ENCODE assay signal across 26 mouse cellular contexts in the genomic region with DNA sequence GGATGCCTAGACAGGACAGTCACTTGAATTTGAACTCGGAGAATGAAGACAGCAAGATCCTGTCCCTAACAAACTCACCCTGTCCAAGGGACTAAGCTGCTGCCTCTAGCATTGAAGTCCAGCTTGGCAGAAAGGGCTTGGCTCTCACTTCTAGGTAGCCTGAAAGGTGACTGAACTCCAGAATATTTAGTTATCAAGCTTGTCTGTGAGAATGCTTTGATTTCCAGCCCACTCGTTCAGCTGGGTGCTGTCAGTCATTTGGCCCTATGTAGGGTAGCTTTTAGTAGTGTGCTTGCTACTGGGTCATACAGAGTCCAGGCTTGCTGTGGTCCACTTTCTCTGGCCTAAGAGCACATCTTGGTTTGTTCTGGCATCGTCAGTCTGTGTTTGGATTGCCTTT. TPM values are rescaled to one million over a fixed set of nuclear protein-coding genes. Genes with fewer than 3 reads are reported as not detected.
DNase-seq lines count a peak whose midpoint lies in the region; ATAC-seq and TF ChIP-seq lines count a peak whose summit lies in the region.
"Had no signal": no experiment of that assay in that cellular context is flagged by ENCODE, and none has a peak within 500 bp of the region (broad histone marks: within the 10 kb centered on the region; RNA-seq: fewer than 3 reads in every experiment).

No protein-coding gene starts in this region.

- TF ChIP-seq POLR2A in liver, adult 2 months (IDR thresholded peaks at IDR 0.05; ENCODE audit: extremely low read depth, insufficient read depth, low read length), result no peak
- TF ChIP-seq POLR2A in bone marrow macrophage, adult 2 months (IDR thresholded peaks at IDR 0.05; ENCODE audit: borderline replicate concordance, low read depth, low read length), result no peak

- WGBS in heart, embryonic 11.5 days (ENCODE audit: insufficient replicate concordance), result 68% methylated on average over 3 of the region's 3 CpGs
- 19% methylated on average over 3 of the region's 3 CpGs for WGBS in liver, adult 2 months
- WGBS in liver, embryonic 14.5 days (ENCODE audit: insufficient replicate concordance), result 43% methylated on average over 3 of the region's 3 CpGs

- no peak for TF ChIP-seq CTCF in liver, adult 2 months (IDR thresholded peaks at IDR 0.05; ENCODE audit: low read depth, low read length)
- TF ChIP-seq CTCF in bone marrow macrophage, adult 2 months (IDR thresholded peaks at IDR 0.05; ENCODE audit: low read depth, low read length), result no peak
- no peak for TF ChIP-seq CTCF in liver, embryonic 14.5 days (IDR thresholded peaks at IDR 0.05; ENCODE audit: low read depth)

- peaks cover 14% of the 10 kb centered on the region for H3K4me1 ChIP-seq in heart, embryonic 11.5 days (ENCODE audit: control insufficient read depth, insufficient read depth, low read length)
- H3K4me1 ChIP-seq in liver, adult 2 months (ENCODE audit: control insufficient read depth, insufficient read depth, low read length), result peaks cover 14% of the 10 kb centered on the region
- H3K4me1 ChIP-seq in bone marrow macrophage, adult 2 months (ENCODE audit: control insufficient read depth, insufficient read depth, low read length), result peaks cover 22% of the 10 kb centered on the region
- H3K4me1 ChIP-seq in liver, embryonic 14.5 days (replicated peaks; ENCODE audit: control insufficient read depth in 2 of 2, insufficient read depth in 2 of 2, low read length in 1 of 2), result peaks cover 39 to 48% of the 10 kb centered on the region in 2 experiments

- H3K9ac ChIP-seq in heart, embryonic 11.5 days (ENCODE audit: low read depth, low read length), result no peak overlapping the region
- no peak overlapping the region for H3K9ac ChIP-seq in liver, adult 2 months (ENCODE audit: low read depth, low read length)
- H3K9ac ChIP-seq in liver, embryonic 14.5 days (replicated peaks), result peak overlapping the region; percentile 66
- H3K9ac ChIP-seq: forebrain, embryonic 13.5 days; heart, embryonic 15.5 days; hindbrain, embryonic 15.5 days; kidney, embryonic 15.5 days; lung, embryonic 15.5 days had no signal

- peaks cover 7% of the 10 kb centered on the region; the same call in 1 of the 2 replicates for H3K79me2 ChIP-seq in liver, adult 2 months (ENCODE audit: control insufficient read depth, insufficient read depth, low read length)

- H3K9me3 ChIP-seq in heart, embryonic 11.5 days (replicated peaks; ENCODE audit: control insufficient read depth, low read length), result no peaks in the 10 kb centered on the region
- H3K9me3 ChIP-seq in liver, embryonic 14.5 days (ENCODE audit: control insufficient read depth, low read length), result no peaks in the 10 kb centered on the region
- H3K9me3 ChIP-seq: embryonic facial prominence, embryonic 10.5 days; forebrain, embryonic 13.5 days; heart, embryonic 15.5 days; hindbrain, embryonic 15.5 days; kidney, embryonic 15.5 days; lung, embryonic 15.5 days had no signal

- TF ChIP-seq EP300 in liver, embryonic 14.5 days (IDR thresholded peaks at IDR 0.05; ENCODE audit: low read depth), result no peak

- no peaks in the 10 kb centered on the region for H3K27me3 ChIP-seq in heart, embryonic 11.5 days (ENCODE audit: control insufficient read depth, insufficient read depth, low read length)
- H3K27me3 ChIP-seq in liver, adult 2 months (ENCODE audit: control insufficient read depth, insufficient read depth, low read length), result no peaks in the 10 kb centered on the region
- no peaks in the 10 kb centered on the region for H3K27me3 ChIP-seq in liver, embryonic 14.5 days (ENCODE audit: control insufficient read depth, insufficient read depth, low read length)
- H3K27me3 ChIP-seq: CH12.LX; forebrain, embryonic 13.5 days; heart, embryonic 15.5 days; hindbrain, embryonic 15.5 days; kidney, embryonic 15.5 days; lung, embryonic 15.5 days had no signal

- H3K4me3 ChIP-seq in heart, embryonic 11.5 days (ENCODE audit: low read depth, low read length), result no peak overlapping the region
- no peak overlapping the region for H3K4me3 ChIP-seq in liver, adult 2 months (ENCODE audit: insufficient read depth, low read depth, low read length)
- H3K4me3 ChIP-seq in bone marrow macrophage, adult 2 months (ENCODE audit: insufficient read depth, low read length), result no peak overlapping the region
- peak overlapping the region; percentile 14 to 78 for H3K4me3 ChIP-seq in liver, embryonic 14.5 days (ENCODE audit: insufficient read depth in 1 of 2, low read depth in 2 of 2, low read length in 2 of 2)
- H3K4me3 ChIP-seq: embryonic facial prominence, embryonic 10.5 days; forebrain, embryonic 13.5 days; heart, embryonic 15.5 days; hindbrain, embryonic 15.5 days; kidney, embryonic 15.5 days; lung, embryonic 15.5 days had no signal

- H3K27ac ChIP-seq in heart, embryonic 11.5 days (ENCODE audit: low read depth, low read length), result no peak overlapping the region; the same call in 1 of the 2 replicates
- no peak overlapping the region for H3K27ac ChIP-seq in liver, adult 2 months (replicated peaks; ENCODE audit: insufficient read depth, low read depth, low read length)
- H3K27ac ChIP-seq in bone marrow macrophage, adult 2 months (ENCODE audit: insufficient read depth, low read depth, low read length), result 0 out of 2 replicates have a peak overlapping the region, but pooled peaks have one; percentile 4
- peak overlapping the region; percentile 97 for H3K27ac ChIP-seq in liver, embryonic 14.5 days
- H3K27ac ChIP-seq: embryonic facial prominence, embryonic 10.5 days; forebrain, embryonic 13.5 days; heart, embryonic 15.5 days; hindbrain, embryonic 15.5 days; kidney, embryonic 15.5 days; lung, embryonic 15.5 days had no signal

- H3K4me2 ChIP-seq in heart, embryonic 11.5 days, result peak overlapping the region; percentile 63; the same call in 1 of the 2 replicates
- peak overlapping the region; percentile 94 for H3K4me2 ChIP-seq in liver, embryonic 14.5 days (ENCODE audit: low read depth)
- H3K4me2 ChIP-seq: forebrain, embryonic 13.5 days; heart, embryonic 15.5 days; hindbrain, embryonic 15.5 days; kidney, embryonic 15.5 days; lung, embryonic 15.5 days had no signal

- peaks cover 24% of the 10 kb centered on the region for H3K36me3 ChIP-seq in heart, embryonic 11.5 days (ENCODE audit: control insufficient read depth, insufficient read depth, low read length)
- peaks cover 24% of the 10 kb centered on the region for H3K36me3 ChIP-seq in liver, adult 2 months (ENCODE audit: control insufficient read depth, insufficient read depth, low read length)
- peaks cover 24% of the 10 kb centered on the region for H3K36me3 ChIP-seq in liver, embryonic 14.5 days (replicated peaks; ENCODE audit: control insufficient read depth, insufficient read depth, low read depth)

- no peak for DNase-seq in heart, adult 8-10 months (ENCODE audit: low spot score)
- peak; percentile 80 for DNase-seq in liver, adult 2 months (ENCODE audit: extremely low read depth, low read depth, low spot score)
- no peak for DNase-seq in liver
- no peak for DNase-seq in liver, embryonic 14.5 days (ENCODE audit: low read depth in 3 of 3, low spot score in 3 of 3)
- no peak for DNase-seq in spleen, postnatal 4 days (ENCODE audit: low spot score in 2 of 2)
- DNase-seq in spleen, postnatal 10 days (ENCODE audit: low spot score in 2 of 2), result no peak
- DNase-seq: adrenal gland, postnatal 36 days; cerebellum, adult 2 months; gastrocnemius, postnatal 14 days; kidney, postnatal 4 days; layer of hippocampus, adult 9-11 months; right cerebral cortex, postnatal 25 days had no signal

- no peak for ATAC-seq in heart, embryonic 11.5 days (replicated peaks; ENCODE audit: insufficient number of reproducible peaks, low FRiP score, low TSS enrichment)
- no peak for ATAC-seq in liver, embryonic 14.5 days (ENCODE audit: insufficient read depth)
- ATAC-seq: forebrain, embryonic 13.5 days; intestine, embryonic 16.5 days; midbrain, embryonic 16.5 days had no signal

RNA-seq across cellular contexts. Expression of a gene that starts 2.9 kb away (rescaled TPM):
- 35.2 and 37.8 TPM in 2 replicates for polyA plus RNA-seq in heart, embryonic 11.5 days (2014; fragmentation: Nextera tagmentation; extraction: Ambion mirVana)
- 10 to 100 TPM; 42.6 to 57.6 (median 56.5) TPM for total RNA-seq in heart, adult 8-10 months (2022)
- total RNA-seq in liver, adult 2 months (2014; rRNA removed), result 14.1 and 16.6 TPM in 2 replicates
- polyA plus RNA-seq in liver, adult 2 months (2012; rRNA removed), result 22.6 and 36.6 TPM in 2 replicates
- 26.0 and 27.8 TPM in 2 replicates for polyA plus RNA-seq in bone marrow macrophage, adult 2 months (2012; ENCODE audit: insufficient read depth, insufficient read length, missing spikeins)
- 33.6 and 36.6 TPM in 2 replicates for polyA plus RNA-seq in liver, embryonic 14.5 days (2012; rRNA removed)
- polyA plus RNA-seq in liver, embryonic 14.5 days (2014; fragmentation: Nextera tagmentation; extraction: Ambion mirVana), result 18.8 and 23.7 TPM in 2 replicates

RNA-seq across cellular contexts. Expression of a gene that starts 3.1 kb away (rescaled TPM):
- 1.3 TPM in 2 replicates for polyA plus RNA-seq in heart, embryonic 11.5 days (2014; fragmentation: Nextera tagmentation; extraction: Ambion mirVana)
- total RNA-seq in heart, adult 8-10 months (2022), result 1 to 10 TPM; 1.6 to 4.0 (median 2.0) TPM
- 1.1 and 1.7 TPM in 2 replicates for total RNA-seq in liver, adult 2 months (2014; rRNA removed)
- 2.5 and 2.9 TPM in 2 replicates for polyA plus RNA-seq in liver, adult 2 months (2012; rRNA removed)
- polyA plus RNA-seq in bone marrow macrophage, adult 2 months (2012; ENCODE audit: insufficient read depth, insufficient read length, missing spikeins), result 0.68 and 0.71 TPM in 2 replicates
- 0.70 and 0.92 TPM in 2 replicates for polyA plus RNA-seq in liver, embryonic 14.5 days (2012; rRNA removed)
- polyA plus RNA-seq in liver, embryonic 14.5 days (2014; fragmentation: Nextera tagmentation; extraction: Ambion mirVana), result 0.92 and 1.0 TPM in 2 replicates

RNA-seq across cellular contexts. Expression of a gene that starts 14.2 kb away (rescaled TPM):
- polyA plus RNA-seq in heart, embryonic 11.5 days (2014; fragmentation: Nextera tagmentation; extraction: Ambion mirVana), result 106 and 118 TPM in 2 replicates
- 10 to 100 TPM; 74.5 to 85.8 (median 82.1) TPM for total RNA-seq in heart, adult 8-10 months (2022)
- 17.8 and 26.6 TPM in 2 replicates for total RNA-seq in liver, adult 2 months (2014; rRNA removed)
- polyA plus RNA-seq in liver, adult 2 months (2012; rRNA removed), result 136 and 154 TPM in 2 replicates
- polyA plus RNA-seq in bone marrow macrophage, adult 2 months (2012; ENCODE audit: insufficient read depth, insufficient read length, missing spikeins), result 401 and 428 TPM in 2 replicates
- 29.2 and 31.1 TPM in 2 replicates for polyA plus RNA-seq in liver, embryonic 14.5 days (2012; rRNA removed)
- polyA plus RNA-seq in liver, embryonic 14.5 days (2014; fragmentation: Nextera tagmentation; extraction: Ambion mirVana), result 51.6 and 52.4 TPM in 2 replicates

RNA-seq across cellular contexts. Expression of a gene that starts 25.4 kb away (rescaled TPM):
- polyA plus RNA-seq in heart, embryonic 11.5 days (2014; fragmentation: Nextera tagmentation; extraction: Ambion mirVana), result 2.7 and 3.0 TPM in 2 replicates
- total RNA-seq in heart, adult 8-10 months (2022), result under 1 TPM in 3 of 4 experiments, not detected in 1; 0.53 to 0.85 (median 0.69) TPM
- total RNA-seq in liver, adult 2 months (2014; rRNA removed), result not detected in 2 replicates
- polyA plus RNA-seq in liver, adult 2 months (2012; rRNA removed), result 0.56 and 0.66 TPM in 2 replicates
- polyA plus RNA-seq in bone marrow macrophage, adult 2 months (2012; ENCODE audit: insufficient read depth, insufficient read length, missing spikeins), result not detected in 2 replicates
- polyA plus RNA-seq in liver, embryonic 14.5 days (2012; rRNA removed), result 7.8 and 8.7 TPM in 2 replicates
- 4.1 and 6.6 TPM in 2 replicates for polyA plus RNA-seq in liver, embryonic 14.5 days (2014; fragmentation: Nextera tagmentation; extraction: Ambion mirVana)
- total RNA-seq: common myeloid progenitor, adult 5-6 weeks; megakaryocyte progenitor cell, adult 5-6 weeks had no signal

RNA-seq across cellular contexts. Expression of a gene that starts 33.5 kb away (rescaled TPM):
- polyA plus RNA-seq in heart, embryonic 11.5 days (2014; fragmentation: Nextera tagmentation; extraction: Ambion mirVana), result not detected in 2 replicates
- total RNA-seq in heart, adult 8-10 months (2022), result not detected
- total RNA-seq in liver, adult 2 months (2014; rRNA removed), result 0.34 and 0.74 TPM in 2 replicates
- 0.11 and 2.0 TPM in 2 replicates for polyA plus RNA-seq in liver, adult 2 months (2012; rRNA removed)
- polyA plus RNA-seq in bone marrow macrophage, adult 2 months (2012; ENCODE audit: insufficient read depth, insufficient read length, missing spikeins), result not detected in 2 replicates
- polyA plus RNA-seq in liver, embryonic 14.5 days (2012; rRNA removed), result 0.27 and 0.38 TPM in 2 replicates
- polyA plus RNA-seq in liver, embryonic 14.5 days (2014; fragmentation: Nextera tagmentation; extraction: Ambion mirVana), result 0.29 and 0.38 TPM in 2 replicates
- total RNA-seq: common myeloid progenitor, adult 5-6 weeks; gastrocnemius, postnatal 14 days; megakaryocyte progenitor cell, adult 5-6 weeks had no signal
- polyA plus RNA-seq: forebrain, embryonic 13.5 days; heart, embryonic 15.5 days; hindbrain, embryonic 15.5 days; limb, embryonic 11.5 days; lung, embryonic 15.5 days; midbrain, embryonic 16.5 days had no signal

Comparison
In these comparisons a context has a peak if more than half of its experiments do, and no peak if none do; other contexts are left out.
1. H3K27ac ChIP-seq: peak in bone marrow macrophage, adult 2 months (single experiment) and liver, embryonic 14.5 days (single experiment); none in heart, embryonic 11.5 days (single experiment) and liver, adult 2 months (single experiment).
2. H3K4me3 ChIP-seq: peak in liver, embryonic 14.5 days (2 of 2); none in heart, embryonic 11.5 days (single experiment), liver, adult 2 months (single experiment) and bone marrow macrophage, adult 2 months (single experiment).